Comparison of ENCODE assay signal across 16 mouse cellular contexts in genomic region chr13:47078799-47079198, GRCm38 (mm10). TPM values are rescaled to one million over a fixed set of nuclear protein-coding genes. Genes with fewer than 3 reads are reported as not detected.
DNase-seq lines count a peak whose midpoint lies in the region; TF ChIP-seq lines count a peak whose summit lies in the region.
"Had no signal": no experiment of that assay in that cellular context is flagged by ENCODE, and none has a peak within 500 bp of the region (broad histone marks: within the 10 kb centered on the region; RNA-seq: fewer than 3 reads in every experiment).

No protein-coding gene starts in this region.

- DNase-seq in kidney, adult 2 months: no peak
- no peak for DNase-seq in kidney, postnatal 10 days
- peak; percentile 13 for DNase-seq in thymus, postnatal 0 days (ENCODE audit: low spot score)
- no peak for DNase-seq in thymus, adult 2 months
- peak; percentile 50 for DNase-seq in ZHBTc4 (ENCODE audit: low read depth, low spot score)
- DNase-seq in cerebellum, postnatal 25 days: no peak
- DNase-seq in urinary bladder, postnatal 10 days (ENCODE audit: low spot score): no peak
- DNase-seq: cerebellum, adult 18-20 months; heart, postnatal 14 days; right cerebral cortex, adult 18-20 months; thymus, postnatal 4 days had no signal

- no peak overlapping the region for H3K4me3 ChIP-seq in kidney, adult 2 months (ENCODE audit: insufficient read depth, low read depth, low read length)
- H3K4me3 ChIP-seq in thymus, adult 2 months (ENCODE audit: control insufficient read depth, insufficient read depth, low read length): no peak overlapping the region
- H3K4me3 ChIP-seq: embryonic facial prominence, embryonic 13.5 days; forebrain, embryonic 15.5 days; lung, embryonic 15.5 days; midbrain, embryonic 12.5 days; neural tube, embryonic 12.5 days had no signal

- H3K36me3 ChIP-seq in kidney, adult 2 months (ENCODE audit: control insufficient read depth, insufficient read depth, low read length): peaks cover 3% of the 10 kb centered on the region
- peaks cover 36% of the 10 kb centered on the region for H3K36me3 ChIP-seq in thymus, adult 2 months (ENCODE audit: control insufficient read depth, insufficient read depth, low read length)

- H3K4me1 ChIP-seq in kidney, adult 2 months (ENCODE audit: control insufficient read depth, insufficient read depth, low read length): no peaks in the 10 kb centered on the region
- no peaks in the 10 kb centered on the region for H3K4me1 ChIP-seq in thymus, adult 2 months (replicated peaks; ENCODE audit: control insufficient read depth, insufficient read depth, low read length)
- H3K4me1 ChIP-seq: embryonic facial prominence, embryonic 13.5 days; forebrain, embryonic 15.5 days; lung, embryonic 15.5 days; midbrain, embryonic 12.5 days; neural tube, embryonic 12.5 days had no signal

- peak; percentile 12; the same call in 1 of the 2 replicates for TF ChIP-seq CTCF in kidney, adult 2 months (conservative IDR thresholded peaks at IDR 0.05; ENCODE audit: insufficient read depth, insufficient read length, low read depth, low read length)
- no peak for TF ChIP-seq CTCF in thymus, adult 2 months (IDR thresholded peaks at IDR 0.05; ENCODE audit: borderline replicate concordance, control insufficient read depth, extremely low read depth, insufficient read depth, low read length, poor library complexity)

- no peak for TF ChIP-seq POLR2A in kidney, adult 2 months (IDR thresholded peaks at IDR 0.05; ENCODE audit: low read depth, low read length)
- TF ChIP-seq POLR2A in thymus, adult 2 months (IDR thresholded peaks at IDR 0.05; ENCODE audit: control insufficient read depth, extremely low read depth, insufficient read depth, low read length, poor library complexity): no peak

- H3K27ac ChIP-seq in kidney, adult 2 months (ENCODE audit: insufficient read depth, low read depth, low read length): no peak overlapping the region
- no peak overlapping the region for H3K27ac ChIP-seq in thymus, adult 2 months (ENCODE audit: control insufficient read depth, insufficient read depth, low read length)
- H3K27ac ChIP-seq: embryonic facial prominence, embryonic 13.5 days; forebrain, embryonic 15.5 days; lung, embryonic 15.5 days; midbrain, embryonic 12.5 days; neural tube, embryonic 12.5 days had no signal

- no peaks in the 10 kb centered on the region for H3K27me3 ChIP-seq in kidney, adult 2 months (replicated peaks; ENCODE audit: control insufficient read depth, insufficient read depth, low read length)
- no peaks in the 10 kb centered on the region for H3K27me3 ChIP-seq in thymus, adult 2 months (ENCODE audit: control insufficient read depth, insufficient read depth, low read length)
- H3K27me3 ChIP-seq: embryonic facial prominence, embryonic 13.5 days; forebrain, embryonic 15.5 days; lung, embryonic 15.5 days; midbrain, embryonic 12.5 days; neural tube, embryonic 12.5 days had no signal

- WGBS in kidney, adult 2 months: 80% methylated on average over 5 of the region's 5 CpGs
- WGBS in thymus, adult 2 months: 91% methylated on average over 5 of the region's 5 CpGs

RNA-seq across cellular contexts. Expression of gene Dek, which starts 27.2 kb away (rescaled TPM):
- 12.8 and 17.6 TPM in 2 replicates for polyA plus RNA-seq in kidney, adult 2 months (2012; rRNA removed)
- 305 and 380 TPM in 2 replicates for polyA plus RNA-seq in thymus, postnatal 0 days (2015; fragmentation: Nextera tagmentation; extraction: Ambion mirVana)
- polyA plus RNA-seq in thymus, adult 2 months (2012; rRNA removed): 50.4 and 109 TPM in 2 replicates

RNA-seq across cellular contexts. Expression of gene Tpmt, which starts 34.3 kb away (rescaled TPM):
- 52.6 and 55.0 TPM in 2 replicates for polyA plus RNA-seq in kidney, adult 2 months (2012; rRNA removed)
- 6.9 and 11.0 TPM in 2 replicates for polyA plus RNA-seq in thymus, postnatal 0 days (2015; fragmentation: Nextera tagmentation; extraction: Ambion mirVana)
- 2.1 and 3.1 TPM in 2 replicates for polyA plus RNA-seq in thymus, adult 2 months (2012; rRNA removed)

RNA-seq across cellular contexts. Expression of gene Kdm1b, which starts 35.5 kb away (rescaled TPM):
- 11.4 and 13.7 TPM in 2 replicates for polyA plus RNA-seq in kidney, adult 2 months (2012; rRNA removed)
- polyA plus RNA-seq in thymus, postnatal 0 days (2015; fragmentation: Nextera tagmentation; extraction: Ambion mirVana): 18.6 and 20.0 TPM in 2 replicates
- 23.6 and 25.2 TPM in 2 replicates for polyA plus RNA-seq in thymus, adult 2 months (2012; rRNA removed)

RNA-seq across cellular contexts. Expression of gene Rnf144b, which starts 43.7 kb away (rescaled TPM):
- 3.1 and 3.2 TPM in 2 replicates for polyA plus RNA-seq in kidney, adult 2 months (2012; rRNA removed)
- 1.2 and 1.3 TPM in 2 replicates for polyA plus RNA-seq in thymus, postnatal 0 days (2015; fragmentation: Nextera tagmentation; extraction: Ambion mirVana)
- 5.1 and 5.4 TPM in 2 replicates for polyA plus RNA-seq in thymus, adult 2 months (2012; rRNA removed)

Comparison
In these comparisons a context has a peak if more than half of its experiments do, and no peak if none do; other contexts are left out.
1. DNase-seq: peak in thymus, postnatal 0 days (single experiment) and ZHBTc4 (single experiment); none in kidney, adult 2 months (single experiment), kidney, postnatal 10 days (single experiment), thymus, adult 2 months (single experiment), cerebellum, postnatal 25 days (0 of 2) and urinary bladder, postnatal 10 days (single experiment).